Mouse (Mus musculus) gastrocnemius, adult 8-10 months (tissue): ENCODE data around the gene Dimt1. TPM values are rescaled to one million over a fixed set of nuclear protein-coding genes. Genes with fewer than 3 reads are reported as not detected.
"Not testable (repeated sequence)": the region's sequence is repeated elsewhere in the genome, so short reads cannot be mapped to it uniquely, and the experiment has no call there.

Source experiments
- DNase-seq, 2 experiments: peaks; one replicate each; pipeline ENCODE4 v3.0.0; 2022; ENCODE audit warnings: low spot score in 2 of 2
- total RNA-seq, 4 experiments: library from RNA; stranded (reverse); gene quantifications; 2 replicates each; pipeline ENCODE4 v1.2.4; 2022

Dimt1 gene
- total RNA-seq, 4 experiments from 2014 or later: 5.2 to 8.0 (median 6.7) TPM

GRCm38 (mm10) chr13:106960557-106960956 is 13.6 kb downstream of the Dimt1 start:
- DNase-seq: no peak

- no peak for DNase-seq
Measured at GRCm38 (mm10) chr13:106961496-106961895, 14.6 kb downstream of the Dimt1 start.

GRCm38 (mm10) chr13:106996891-106997290 is 50.0 kb downstream of the Dimt1 start:
- no peak for DNase-seq

- not testable (repeated sequence) for DNase-seq
Measured at GRCm38 (mm10) chr13:106997557-106997956, 50.6 kb downstream of the Dimt1 start.

- DNase-seq: no peak
Measured at GRCm38 (mm10) chr13:106998026-106998425, 51.1 kb downstream of the Dimt1 start.

GRCm38 (mm10) chr13:106998671-106999070 is 51.7 kb downstream of the Dimt1 start:
- no peak for DNase-seq

GRCm38 (mm10) chr13:107003211-107003610 is 56.3 kb downstream of the Dimt1 start:
- no peak for DNase-seq

GRCm38 (mm10) chr13:107008174-107008573 is 61.2 kb downstream of the Dimt1 start:
- DNase-seq: no peak

Other genes starting within 250 kb of the Dimt1 start
- 10 to 100 TPM; 15.1 to 19.8 (median 15.9) TPM for gene Ipo11, start 10.2 kb upstream of the Dimt1 start, total RNA-seq
- 10 to 100 TPM; 28.6 to 37.5 (median 29.8) TPM for gene Kif2a, start 75.0 kb downstream of the Dimt1 start, total RNA-seq